Mouse (Mus musculus) c-Kit-positive CD71-positive TER-119-positive erythroid progenitor cells, embryonic 14.5 days (primary cell): ENCODE data around the gene Gm30191.
"Not testable (repeated sequence)": the region's sequence is repeated elsewhere in the genome, so short reads cannot be mapped to it uniquely, and the experiment has no call there.

ENCODE experiments used
- DNase-seq: peaks from one replicate; pipeline ENCODE4 v3.0.0-alpha.2; 2013; ENCODE audit warnings: low spot score

Gene Gm30191

GRCm38 (mm10) chr4:134287168-134287564 lies 40.4 kb downstream of the Gm30191 start:
- peak; percentile 85 for DNase-seq

GRCm38 (mm10) chr4:134287575-134288025 lies 40.9 kb downstream of the Gm30191 start, which contains the start of gene Pdik1l:
Pdik1l (minus strand) TSS chr4:134287895.
- DNase-seq: peak; percentile 76

GRCm38 (mm10) chr4:134288397-134289256 lies 41.9 kb downstream of the Gm30191 start:
- no peak for DNase-seq

GRCm38 (mm10) chr4:134292067-134292466 lies 45.3 kb downstream of the Gm30191 start:
- peak; percentile 79 for DNase-seq

GRCm38 (mm10) chr4:134293061-134293691 lies 46.4 kb downstream of the Gm30191 start:
- no peak for DNase-seq

GRCm38 (mm10) chr4:134293692-134294163 lies 47.0 kb downstream of the Gm30191 start:
- DNase-seq: no peak

GRCm38 (mm10) chr4:134296096-134296495 lies 49.4 kb downstream of the Gm30191 start:
- not testable (repeated sequence) for DNase-seq

GRCm38 (mm10) chr4:134296523-134296922 lies 49.8 kb downstream of the Gm30191 start:
- DNase-seq: no peak

- no peak for DNase-seq
Observed at GRCm38 (mm10) chr4:134297369-134297768, 50.6 kb downstream of the Gm30191 start.

- no peak for DNase-seq
Observed at GRCm38 (mm10) chr4:134298626-134299497, 52.1 kb downstream of the Gm30191 start.

- DNase-seq: no peak
Observed at GRCm38 (mm10) chr4:134299498-134299810, 52.7 kb downstream of the Gm30191 start.
